Mouse (Mus musculus): Measurements from ENCODE around the gene Ppp1r16b.

- no peak for TF ChIP-seq POLR2A (IDR thresholded peaks at IDR 0.05; ENCODE audit: borderline replicate concordance, extremely low read depth, insufficient read depth, insufficient read length, poor library complexity, severe bottlenecking)
- TF ChIP-seq CTCF (IDR thresholded peaks at IDR 0.05; ENCODE audit: borderline replicate concordance, extremely low read depth, insufficient read depth, insufficient read length) = peak; percentile 70; the same call in 1 of the 2 replicates
Observed at GRCm38 (mm10) chr2:158745049-158745482, 79.9 kb downstream of the Ppp1r16b start.

Measured in brain, embryonic 14.5 days (tissue).